Mouse (Mus musculus) cerebellum, postnatal 14 days (tissue): ENCODE data around the gene Tusc2.

Experiments
- DNase-seq, 2 experiments: peaks; one replicate each; pipeline ENCODE4 v3.0.0; 2021; ENCODE audit warnings: mixed read lengths in 2 of 2

The Tusc2 gene

GRCm38 (mm10) chr9:107590058-107590772, 27.2 kb downstream of the Tusc2 start:
- peak; percentile 39 to 44 for DNase-seq

GRCm38 (mm10) chr9:107590773-107591060, 27.7 kb downstream of the Tusc2 start:
- no peak for DNase-seq

GRCm38 (mm10) chr9:107593101-107593976, 30.3 kb downstream of the Tusc2 start:
- DNase-seq: peak; percentile 89 to 91

DNA sequence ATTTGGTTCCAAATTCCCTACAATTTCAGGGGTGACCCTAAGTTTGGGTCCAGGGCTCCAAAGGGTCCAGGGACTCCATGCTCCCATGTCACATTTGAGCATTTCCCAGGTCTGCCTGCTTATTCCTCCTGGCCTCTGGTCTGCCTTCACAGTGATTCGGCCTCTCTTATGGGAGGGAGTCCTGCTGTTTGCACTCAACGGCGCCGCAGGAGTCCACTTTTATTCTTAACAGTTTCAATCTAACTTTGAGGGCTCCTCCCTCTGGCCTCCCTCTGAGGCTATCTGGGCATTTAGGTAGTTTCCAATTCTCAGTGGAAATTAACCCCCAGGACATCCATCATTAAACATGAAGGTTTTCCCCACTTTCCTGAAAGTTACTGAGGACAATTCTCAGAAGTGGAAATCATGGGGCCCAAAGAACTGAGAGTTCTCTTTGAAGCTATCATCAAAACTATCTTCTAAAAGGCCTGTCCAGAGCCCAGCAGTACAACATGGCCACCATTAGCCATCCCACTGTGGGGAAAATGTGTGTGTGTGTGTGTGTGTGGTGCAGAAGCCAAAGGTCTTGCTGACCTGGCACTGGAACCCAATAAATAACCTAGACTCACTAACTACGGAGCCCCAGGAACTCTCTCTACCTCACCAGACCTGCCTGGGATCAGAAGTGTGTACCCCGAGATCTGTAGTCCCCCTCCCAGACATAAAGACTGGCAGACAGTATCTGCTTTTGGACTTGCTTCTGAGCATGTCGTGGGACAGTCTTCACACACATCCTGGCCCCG, 31.4 kb downstream of the Tusc2 start:
- DNase-seq: no peak

DNA sequence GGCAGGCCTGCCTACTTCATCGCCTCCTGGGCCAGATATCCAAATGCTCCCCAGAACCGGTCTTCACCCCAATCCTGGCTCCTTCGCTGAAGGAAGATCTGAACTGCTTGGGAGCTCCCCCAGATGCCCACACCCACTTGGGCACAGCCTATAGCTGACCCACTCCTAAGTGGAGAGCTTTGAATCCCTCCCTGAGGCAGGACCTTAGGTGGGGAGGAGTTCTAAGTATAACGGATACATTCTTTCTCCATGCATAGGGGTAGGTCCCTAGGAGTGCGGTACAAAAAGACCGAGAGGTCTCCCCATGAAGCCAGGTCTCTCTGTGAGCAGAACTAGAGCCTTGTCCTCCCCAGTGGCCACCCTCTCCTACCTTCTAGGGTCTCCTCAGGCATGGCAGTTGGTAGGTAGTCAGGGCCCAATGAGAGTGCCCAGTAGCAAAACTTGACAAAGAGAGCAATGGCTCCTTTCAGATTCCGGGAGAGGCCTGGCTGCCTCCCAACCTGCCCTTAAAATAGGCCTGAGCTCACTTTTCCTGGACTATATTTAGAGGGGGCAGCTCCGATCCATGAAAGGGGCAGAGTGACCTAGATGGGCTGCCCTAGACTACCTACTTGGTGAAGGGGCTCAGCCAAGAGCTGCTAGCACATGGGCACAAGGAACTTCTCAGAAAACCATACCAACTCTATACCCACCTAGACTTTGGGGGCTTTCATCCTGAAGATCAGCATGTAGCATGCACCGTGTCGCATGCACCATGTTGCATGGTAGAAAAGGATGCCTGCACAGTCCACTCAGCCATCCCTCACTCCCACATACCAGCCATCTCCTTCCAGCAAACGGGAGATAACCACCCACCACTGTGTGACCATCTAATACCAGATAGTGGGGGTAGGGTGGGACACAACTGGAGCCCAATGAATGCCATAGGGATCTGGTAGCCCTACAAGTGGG, 33.8 kb downstream of the Tusc2 start:
- no peak for DNase-seq

DNA sequence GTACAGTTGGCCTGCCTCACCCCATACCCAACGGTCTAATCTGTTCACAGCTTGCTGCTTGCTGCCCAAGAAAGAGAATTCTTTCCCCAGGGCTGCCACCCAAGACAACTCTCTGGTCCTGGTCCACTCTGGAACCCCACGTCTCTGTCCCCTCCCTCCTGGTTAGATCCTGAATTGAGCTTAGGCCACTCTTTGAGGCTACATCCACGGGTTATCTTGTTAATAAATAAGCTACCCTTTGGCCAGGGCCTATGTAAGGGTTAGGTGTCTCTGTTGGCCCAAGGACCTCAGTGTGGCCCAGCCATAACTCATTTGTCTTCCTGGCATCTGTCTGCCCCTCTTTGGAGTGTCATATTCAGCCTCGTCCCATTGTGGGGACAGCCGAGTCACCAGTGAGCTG, 35.3 kb downstream of the Tusc2 start:
- no peak for DNase-seq

DNA sequence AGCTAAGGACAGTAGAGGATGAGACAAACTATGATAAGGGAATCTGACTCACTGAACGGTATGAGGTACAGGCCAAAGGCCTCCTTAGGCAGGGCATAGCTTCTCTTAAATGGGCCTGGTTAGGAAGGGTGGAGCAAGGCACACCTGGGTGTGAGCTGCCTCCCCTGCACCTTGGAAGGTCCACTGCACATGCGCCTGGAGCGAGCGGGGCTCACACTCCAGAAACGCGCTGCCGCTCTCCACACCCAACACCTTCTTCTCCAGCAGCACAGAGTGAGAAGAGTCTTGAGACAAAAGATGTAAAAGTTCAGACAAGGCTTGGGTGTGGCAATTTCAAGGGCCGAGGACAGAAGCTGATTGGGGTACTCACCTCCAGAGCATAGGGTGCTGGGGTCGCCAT, 36.4 kb downstream of the Tusc2 start:
- no peak for DNase-seq

- peak; percentile 72 to 74 for DNase-seq
These were observed 36.8 kb downstream of the Tusc2 start for GRCm38 (mm10) chr9:107599842-107600241.

DNA sequence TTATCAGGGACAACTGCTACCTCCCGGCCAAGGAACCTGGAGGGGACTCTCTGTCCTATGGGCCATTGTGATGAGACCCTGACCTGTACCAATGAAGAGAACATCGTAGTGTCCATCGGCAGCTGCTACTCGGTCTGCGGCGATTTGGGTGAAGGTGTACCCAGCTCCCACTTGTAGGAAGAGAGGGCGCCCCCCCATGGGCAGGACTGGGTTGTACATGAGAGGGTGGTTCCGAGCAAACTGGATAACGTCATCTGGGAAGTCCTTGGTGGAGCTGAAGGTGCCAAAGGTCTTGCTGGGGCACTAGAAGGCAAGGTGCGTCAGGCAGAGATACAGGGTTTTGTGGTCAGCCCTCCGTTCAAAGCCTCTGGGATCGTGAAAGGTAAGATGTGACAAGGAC, 37.7 kb downstream of the Tusc2 start:
- peak in 1 of 2 experiments; percentile 73 for DNase-seq

- no peak for DNase-seq
These were observed 38.2 kb downstream of the Tusc2 start for GRCm38 (mm10) chr9:107601275-107601674.

DNA sequence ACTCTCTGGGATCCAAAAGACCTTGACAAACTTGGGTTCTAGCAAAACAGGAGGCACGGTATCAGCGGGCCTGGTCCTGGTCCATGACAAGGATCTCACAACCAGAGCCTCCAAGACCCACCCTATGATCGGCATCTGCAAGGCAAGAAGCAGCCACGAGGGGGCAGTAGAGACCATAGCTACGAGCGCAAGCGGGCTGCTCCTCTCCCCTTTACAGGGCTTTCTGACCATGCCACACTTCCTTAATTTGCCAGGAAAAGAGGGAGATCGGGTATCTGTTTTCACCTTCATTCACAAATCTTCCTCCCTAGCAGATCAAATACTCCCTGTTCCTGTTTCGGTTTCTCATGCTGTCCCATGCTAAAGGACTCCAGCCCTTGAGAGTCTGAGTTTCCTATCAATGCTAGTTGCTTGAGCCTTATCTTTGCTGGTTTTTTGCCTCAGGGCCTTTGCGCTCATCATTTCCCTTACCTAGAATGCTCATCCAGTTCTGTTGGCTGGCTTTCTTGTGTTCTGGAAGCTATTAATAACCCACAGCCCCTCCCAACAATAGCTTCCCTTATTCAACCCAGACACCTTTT, 39.1 kb downstream of the Tusc2 start:
- peak; percentile 98 to 100 for DNase-seq

DNA sequence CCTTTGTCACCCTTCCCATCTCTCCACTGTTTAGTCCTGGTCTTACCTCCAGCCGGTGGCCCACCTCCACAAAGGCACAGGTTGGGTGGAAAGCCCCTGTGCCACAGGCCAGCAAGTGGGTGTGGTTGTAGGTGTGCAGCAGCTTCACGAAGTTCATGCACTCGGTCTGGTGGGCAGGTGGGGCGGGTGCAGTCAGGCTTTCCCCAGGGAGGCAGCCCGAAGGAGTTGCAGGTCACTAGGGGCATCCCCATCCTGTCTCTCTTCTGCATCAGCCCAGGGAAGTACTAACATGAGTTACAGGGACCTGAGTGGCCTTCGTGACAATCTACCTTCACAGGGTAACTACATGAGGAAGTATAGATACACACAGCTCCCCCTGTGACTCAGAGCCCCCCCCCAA, 40.2 kb downstream of the Tusc2 start:
- no peak for DNase-seq

- DNase-seq: no peak
These were observed 42.1 kb downstream of the Tusc2 start for GRCm38 (mm10) chr9:107605041-107605661.

DNA sequence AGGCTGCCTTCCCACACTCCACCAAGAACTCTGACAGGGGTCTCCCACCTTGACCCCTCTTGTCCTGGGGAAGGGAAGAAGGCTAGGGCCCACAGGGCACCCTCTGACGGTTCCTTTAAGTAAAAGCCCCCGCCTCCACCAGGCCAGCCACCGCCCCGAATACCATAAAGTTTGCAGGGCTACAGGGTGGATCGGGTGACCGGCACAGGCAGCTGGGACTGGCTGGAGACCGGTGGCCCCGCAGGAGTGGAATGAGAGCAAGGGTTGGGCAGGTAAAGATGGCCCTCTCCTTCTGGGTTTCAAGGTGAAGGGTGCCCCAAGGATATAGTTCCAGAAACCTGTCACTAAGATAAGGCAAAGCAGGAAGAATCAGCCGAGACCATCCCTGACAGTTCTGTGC, 43.5 kb downstream of the Tusc2 start:
- DNase-seq: no peak

- no peak for DNase-seq
These were observed 44.0 kb downstream of the Tusc2 start for GRCm38 (mm10) chr9:107607036-107607435.

DNA sequence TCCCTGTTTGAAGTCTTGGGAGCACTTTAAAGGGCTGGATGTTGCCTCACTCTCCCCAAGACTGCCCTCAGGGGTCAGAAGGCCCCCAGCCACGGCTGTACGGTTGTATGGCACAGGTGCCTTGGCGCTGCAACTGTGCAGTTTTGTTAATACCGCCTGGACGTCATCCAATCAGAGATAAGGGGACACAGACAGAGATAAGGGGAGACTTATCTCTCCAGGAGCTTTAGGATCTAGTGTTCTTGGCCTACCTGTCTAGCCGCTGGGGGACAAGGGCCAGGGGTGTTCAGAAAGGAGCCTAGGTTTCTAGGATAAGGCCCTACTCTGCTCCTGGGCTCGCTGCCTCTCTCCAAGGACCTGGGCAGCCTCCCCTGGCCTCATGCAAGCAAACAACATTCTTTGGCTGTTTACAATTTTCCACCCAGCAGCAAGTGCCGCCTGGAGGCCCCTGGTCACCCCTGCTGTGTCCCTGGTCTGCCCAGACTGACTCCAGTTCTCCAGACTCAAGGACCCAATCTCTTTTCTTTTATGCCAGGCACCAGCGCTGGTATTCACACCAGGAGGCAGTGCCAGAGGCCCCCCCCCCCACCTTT, 44.7 kb downstream of the Tusc2 start:
- no peak for DNase-seq

GRCm38 (mm10) chr9:107608741-107609432, 45.8 kb downstream of the Tusc2 start, which contains the start of gene Sema3b:
Gene Sema3b (minus strand): TSS chr9:107609229.
- no peak for DNase-seq

- no peak for DNase-seq
These were observed 46.4 kb downstream of the Tusc2 start for GRCm38 (mm10) chr9:107609433-107609830.

GRCm38 (mm10) chr9:107611456-107612190, 48.6 kb downstream of the Tusc2 start:
- DNase-seq: no peak
